Mouse (Mus musculus) midbrain, embryonic 10.5 days (tissue): ENCODE data around the gene Lpar1. TPM values are rescaled to one million over a fixed set of nuclear protein-coding genes. Genes with fewer than 3 reads are reported as not detected.

Experiments used
- DNase-seq: peaks from one replicate; pipeline ENCODE4 v3.0.0-alpha.2; 2017; ENCODE audit warnings: low spot score
- H3K27ac ChIP-seq: fragments of 300-500 bp; sonication (generic); replicated peaks from 2 replicates; pipeline ENCODE4 v1.5.1; 2016; ENCODE audit warnings: mild to moderate bottlenecking
- H3K27me3 ChIP-seq: fragments of 300-500 bp; sonication (generic); 2 replicates; pipeline ENCODE4 v1.6.1; 2016; ENCODE audit warnings: low read depth, mild to moderate bottlenecking; ENCODE audit not compliant: poor library complexity, severe bottlenecking
- H3K36me3 ChIP-seq: fragments of 300-500 bp; sonication (generic); 2 replicates; pipeline ENCODE4 v1.6.1; 2016; ENCODE audit warnings: mild to moderate bottlenecking, moderate library complexity
- H3K4me1 ChIP-seq: fragments of 300-500 bp; sonication (generic); 2 replicates; pipeline ENCODE4 v1.6.1; 2016
- H3K4me3 ChIP-seq: fragments of 300-500 bp; sonication (generic); 2 replicates; pipeline ENCODE4 v1.5.1; 2016; ENCODE audit warnings: mild to moderate bottlenecking, moderate library complexity
- H3K9me3 ChIP-seq: fragments of 300-500 bp; sonication (generic); replicated peaks from 2 replicates; pipeline ENCODE4 v1.6.1; 2016; ENCODE audit warnings: mild to moderate bottlenecking
- WGBS: fragments of 180-500 bp; shearing (Covaris S2); methylation state at CpG from one replicate; pipeline ENCODE4 v1.1.7; 2016; 5-methylcytosine and 5-hydroxymethylcytosine counted together
- polyA plus RNA-seq: library from polyadenylated mRNA; unstranded; fragments of >200 nt; fragmentation: Nextera tagmentation; extraction: Ambion mirVana; gene quantifications from 2 replicates; pipeline ENCODE4 v1.2.1, GENCODE M21; 2016

The Lpar1 gene
- polyA plus RNA-seq, 1 experiment from 2014 or later, result 46.7 TPM

- H3K27me3 ChIP-seq, result no peaks in the 10 kb centered on the region
- WGBS, result 77% methylated on average over 6 of the region's 6 CpGs
- no peaks in the 10 kb centered on the region for H3K9me3 ChIP-seq
- no peak overlapping the region for H3K27ac ChIP-seq
- no peak overlapping the region for H3K4me3 ChIP-seq
- DNase-seq, result no peak
- no peaks in the 10 kb centered on the region for H3K36me3 ChIP-seq
- H3K4me1 ChIP-seq, result peaks cover 21% of the 10 kb centered on the region
Observed at GRCm38 (mm10) chr4:58498734-58499133, 55.0 kb downstream of the Lpar1 start.

GRCm38 (mm10) chr4:58497284-58497683 lies 56.4 kb downstream of the Lpar1 start:
- Histone ChIP-seq H3K36me3 (no peaks in the 10 kb centered on the region), H3K4me3 (no peak overlapping the region), H3K27me3 (no peaks in the 10 kb centered on the region), H3K27ac (no peak overlapping the region), H3K9me3 (no peaks in the 10 kb centered on the region), H3K4me1 (peaks cover 21% of the 10 kb centered on the region)
- DNase-seq, result no peak
- 92% methylated on average over 4 of the region's 4 CpGs for WGBS

GRCm38 (mm10) chr4:58496743-58497142 lies 57.0 kb downstream of the Lpar1 start:
- H3K27me3 ChIP-seq, result no peaks in the 10 kb centered on the region
- peaks cover 21% of the 10 kb centered on the region for H3K4me1 ChIP-seq
- DNase-seq, result no peak
- no peak overlapping the region for H3K27ac ChIP-seq
- no peaks in the 10 kb centered on the region for H3K9me3 ChIP-seq
- H3K36me3 ChIP-seq, result no peaks in the 10 kb centered on the region
- 88% methylated on average over 8 of the region's 8 CpGs for WGBS
- H3K4me3 ChIP-seq, result no peak overlapping the region

- 91% methylated on average over 3 of the region's 3 CpGs for WGBS
- no peak overlapping the region for H3K27ac ChIP-seq
- no peak for DNase-seq
- no peaks in the 10 kb centered on the region for H3K9me3 ChIP-seq
- H3K36me3 ChIP-seq, result peaks cover 2% of the 10 kb centered on the region; the same call in 1 of the 2 replicates
- no peaks in the 10 kb centered on the region for H3K4me1 ChIP-seq
- no peak overlapping the region for H3K4me3 ChIP-seq
- no peaks in the 10 kb centered on the region for H3K27me3 ChIP-seq
Observed at GRCm38 (mm10) chr4:58491742-58492141, 62.0 kb downstream of the Lpar1 start.

- WGBS, result 86% methylated on average over 4 of the region's 4 CpGs
- H3K4me1 ChIP-seq, result no peaks in the 10 kb centered on the region
- peaks cover 11% of the 10 kb centered on the region for H3K36me3 ChIP-seq
Observed at GRCm38 (mm10) chr4:58490374-58490773, 63.3 kb downstream of the Lpar1 start.

GRCm38 (mm10) chr4:58478564-58478963 lies 75.1 kb downstream of the Lpar1 start:
- DNase-seq, result no peak
- H3K9me3 ChIP-seq, result peaks cover 6% of the 10 kb centered on the region; the same call in 1 of the 2 replicates
- WGBS, result 98% methylated on average over 1 of the region's 1 CpGs
- H3K36me3 ChIP-seq, result peaks cover 11% of the 10 kb centered on the region; the same call in 1 of the 2 replicates
- no peak overlapping the region for H3K4me3 ChIP-seq
- no peak overlapping the region for H3K27ac ChIP-seq
- H3K27me3 ChIP-seq, result no peaks in the 10 kb centered on the region
- no peaks in the 10 kb centered on the region for H3K4me1 ChIP-seq

More at GRCm38 (mm10) chr4:58490374-58490773, 63.3 kb downstream of the Lpar1 start:
- Histone ChIP-seq H3K27me3 (no peaks in the 10 kb centered on the region), H3K9me3 (no peaks in the 10 kb centered on the region), H3K27ac (no peak overlapping the region), H3K4me3 (no peak overlapping the region)
- DNase-seq, result no peak

- 90% methylated on average over 8 of the region's 8 CpGs for WGBS
- DNase-seq, result no peak
- no peak overlapping the region for H3K4me3 ChIP-seq
Observed at GRCm38 (mm10) chr4:58477691-58478090, 76.0 kb downstream of the Lpar1 start.

GRCm38 (mm10) chr4:58471203-58471910 lies 82.3 kb downstream of the Lpar1 start:
- H3K4me3 ChIP-seq, result no peak overlapping the region
- 76% methylated on average over 4 of the region's 4 CpGs for WGBS
- no peaks in the 10 kb centered on the region for H3K9me3 ChIP-seq
- DNase-seq, result no peak
- H3K4me1 ChIP-seq, result no peaks in the 10 kb centered on the region
- no peaks in the 10 kb centered on the region for H3K36me3 ChIP-seq
- no peak overlapping the region for H3K27ac ChIP-seq
- H3K27me3 ChIP-seq, result no peaks in the 10 kb centered on the region

More at GRCm38 (mm10) chr4:58477691-58478090, 76.0 kb downstream of the Lpar1 start:
- Histone ChIP-seq H3K4me1 (no peaks in the 10 kb centered on the region), H3K27me3 (no peaks in the 10 kb centered on the region), H3K36me3 (peaks cover 5% of the 10 kb centered on the region; the same call in 1 of the 2 replicates), H3K27ac (no peak overlapping the region), H3K9me3 (0 out of 2 replicates have a peak, but pooled peaks cover under 1% of the 10 kb centered on the region)

GRCm38 (mm10) chr4:58469651-58470592 lies 83.8 kb downstream of the Lpar1 start:
- WGBS, result 96% methylated on average over 5 of the region's 5 CpGs
- Histone ChIP-seq H3K36me3 (no peaks in the 10 kb centered on the region), H3K4me1 (no peaks in the 10 kb centered on the region), H3K9me3 (no peaks in the 10 kb centered on the region), H3K27ac (no peak overlapping the region), H3K4me3 (no peak overlapping the region), H3K27me3 (no peaks in the 10 kb centered on the region)
- DNase-seq, result no peak

- no peak for DNase-seq
- WGBS, result 93% methylated on average over 7 of the region's 7 CpGs
- H3K4me3 ChIP-seq, result no peak overlapping the region
Observed at GRCm38 (mm10) chr4:58469035-58469434, 84.7 kb downstream of the Lpar1 start.

GRCm38 (mm10) chr4:58465586-58465985 lies 88.1 kb downstream of the Lpar1 start:
- no peak overlapping the region for H3K27ac ChIP-seq
- no peak for DNase-seq
- 93% methylated on average over 5 of the region's 5 CpGs for WGBS

More at GRCm38 (mm10) chr4:58469035-58469434, 84.7 kb downstream of the Lpar1 start:
- no peak overlapping the region for H3K27ac ChIP-seq
- H3K9me3 ChIP-seq, result no peaks in the 10 kb centered on the region
- H3K27me3 ChIP-seq, result no peaks in the 10 kb centered on the region
- no peaks in the 10 kb centered on the region for H3K4me1 ChIP-seq
- no peaks in the 10 kb centered on the region for H3K36me3 ChIP-seq

GRCm38 (mm10) chr4:58464390-58465164 lies 89.1 kb downstream of the Lpar1 start:
- WGBS, result 93% methylated on average over 13 of the region's 13 CpGs
- Histone ChIP-seq H3K36me3 (no peaks in the 10 kb centered on the region), H3K27ac (no peak overlapping the region), H3K9me3 (no peaks in the 10 kb centered on the region), H3K4me1 (no peaks in the 10 kb centered on the region), H3K4me3 (no peak overlapping the region), H3K27me3 (no peaks in the 10 kb centered on the region)
- DNase-seq, result no peak

More at GRCm38 (mm10) chr4:58465586-58465985, 88.1 kb downstream of the Lpar1 start:
- no peaks in the 10 kb centered on the region for H3K27me3 ChIP-seq
- H3K36me3 ChIP-seq, result no peaks in the 10 kb centered on the region
- no peak overlapping the region for H3K4me3 ChIP-seq
- H3K9me3 ChIP-seq, result no peaks in the 10 kb centered on the region
- no peaks in the 10 kb centered on the region for H3K4me1 ChIP-seq
